Mouse (Mus musculus) 3T3-L1 (cell line): Measurements from ENCODE around the gene Ttbk2.

Source experiments
- DNase-seq: peaks from one replicate; pipeline ENCODE4 v3.0.0-alpha.2; 2015; ENCODE audit warnings: low read depth, low spot score

The Ttbk2 gene

GRCm38 (mm10) chr2:120850424-120851082, at the start of gene Ttbk2:
Gene Ttbk2, minus strand, starts transcription at chr2:120850604.
- peak; percentile 99 for DNase-seq

GRCm38 (mm10) chr2:120896361-120896760, 46.0 kb upstream of the Ttbk2 start:
- no peak for DNase-seq

GRCm38 (mm10) chr2:120887601-120888000, 37.2 kb upstream of the Ttbk2 start:
- DNase-seq = no peak

- DNase-seq = no peak
Measured at GRCm38 (mm10) chr2:120873192-120873591, 22.8 kb upstream of the Ttbk2 start.

GRCm38 (mm10) chr2:120871447-120872336, 21.3 kb upstream of the Ttbk2 start:
- peak; percentile 44 for DNase-seq

GRCm38 (mm10) chr2:120867336-120867735, 16.9 kb upstream of the Ttbk2 start:
- DNase-seq = peak; percentile 98

GRCm38 (mm10) chr2:120866561-120866960, 16.2 kb upstream of the Ttbk2 start:
- peak; percentile 77 for DNase-seq

- DNase-seq = no peak
Measured at GRCm38 (mm10) chr2:120863389-120863788, 13.0 kb upstream of the Ttbk2 start.

- no peak for DNase-seq
Measured at GRCm38 (mm10) chr2:120860699-120861098, 10.3 kb upstream of the Ttbk2 start.

GRCm38 (mm10) chr2:120858131-120858530, 7.7 kb upstream of the Ttbk2 start:
- DNase-seq = no peak

GRCm38 (mm10) chr2:120853151-120853550, 2.7 kb upstream of the Ttbk2 start:
- no peak for DNase-seq

- no peak for DNase-seq
Measured at GRCm38 (mm10) chr2:120852626-120853025, 2.2 kb upstream of the Ttbk2 start.

GRCm38 (mm10) chr2:120849449-120850423, 668 bp downstream of the Ttbk2 start, which contains the start of gene Cdan1:
Gene Cdan1, minus strand, starts transcription at chr2:120850128.
- peak; percentile 57 for DNase-seq

- DNase-seq = no peak
Measured at GRCm38 (mm10) chr2:120845280-120845679, 5.1 kb downstream of the Ttbk2 start.

- DNase-seq = no peak
Measured at GRCm38 (mm10) chr2:120843990-120844389, 6.4 kb downstream of the Ttbk2 start.

GRCm38 (mm10) chr2:120841211-120841610, 9.2 kb downstream of the Ttbk2 start:
- no peak for DNase-seq

- no peak for DNase-seq
Measured at GRCm38 (mm10) chr2:120835167-120835566, 15.2 kb downstream of the Ttbk2 start.

GRCm38 (mm10) chr2:120826936-120827638, 23.3 kb downstream of the Ttbk2 start:
- no peak for DNase-seq

- DNase-seq = peak; percentile 54
Measured at GRCm38 (mm10) chr2:120770265-120770935, 80.0 kb downstream of the Ttbk2 start.

GRCm38 (mm10) chr2:120761922-120762321, 88.5 kb downstream of the Ttbk2 start:
- DNase-seq = no peak
